Mouse (Mus musculus): ENCODE results near the gene Sparcl1. TPM values are rescaled to one million over a fixed set of nuclear protein-coding genes. Genes with fewer than 3 reads are reported as not detected.

The Sparcl1 gene
- 61.5 and 61.9 TPM in 2 replicates for polyA plus RNA-seq (2014; fragmentation: Nextera tagmentation; extraction: Ambion mirVana)

- ATAC-seq (ENCODE audit: low FRiP score) (no peak), DNase-seq (ENCODE audit: low spot score) (peak; percentile 44)
- Histone ChIP-seq H3K4me1 (replicated peaks; ENCODE audit: control insufficient read depth, insufficient read depth, low read length) (peaks cover 10% of the 10 kb centered on the region), H3K36me3 (ENCODE audit: control insufficient read depth, insufficient read depth, low read length) (no peaks in the 10 kb centered on the region), H3K27ac (ENCODE audit: low read depth, low read length) (peak within 1 kb of the TSS; percentile 78), H3K9ac (ENCODE audit: low read depth, low read length) (peak within 1 kb of the TSS; percentile 12; the same call in 1 of the 2 replicates), H3K9me3 (ENCODE audit: control insufficient read depth, low read length) (no peaks in the 10 kb centered on the region), H3K4me3 (ENCODE audit: low read depth, low read length) (0 out of 2 replicates have a peak within 1 kb of the TSS, but pooled peaks have one; percentile 13), H3K27me3 (ENCODE audit: control insufficient read depth, insufficient read depth, low read length) (no peaks in the 10 kb centered on the region), H3K4me2 (replicated peaks; ENCODE audit: low read depth, low read length) (peak within 1 kb of the TSS; percentile 26)
- 23% methylated on average over 15 of the region's 15 CpGs for WGBS
Observed at GRCm38 (mm10) chr5:104113491-104114172, at the start of gene Sparcl1. Gene Sparcl1, minus strand, starts transcription at chr5:104113733.

GRCm38 (mm10) chr5:104161390-104161789 is 47.9 kb upstream of the Sparcl1 start:
- no peaks in the 10 kb centered on the region for H3K27me3 ChIP-seq (ENCODE audit: control insufficient read depth, insufficient read depth, low read length)
- ATAC-seq (ENCODE audit: low FRiP score) = no peak
- no peaks in the 10 kb centered on the region for H3K36me3 ChIP-seq (ENCODE audit: control insufficient read depth, insufficient read depth, low read length)
- 87% methylated on average over 1 of the region's 1 CpGs for WGBS
- H3K4me3 ChIP-seq (ENCODE audit: low read depth, low read length) = no peak overlapping the region
- no peak overlapping the region for H3K9ac ChIP-seq (ENCODE audit: low read depth, low read length)
- no peaks in the 10 kb centered on the region for H3K4me1 ChIP-seq (replicated peaks; ENCODE audit: control insufficient read depth, insufficient read depth, low read length)
- DNase-seq (ENCODE audit: low spot score) = no peak
- no peak overlapping the region for H3K27ac ChIP-seq (ENCODE audit: low read depth, low read length)
- no peaks in the 10 kb centered on the region for H3K9me3 ChIP-seq (ENCODE audit: control insufficient read depth, low read length)
- H3K4me2 ChIP-seq (replicated peaks; ENCODE audit: low read depth, low read length) = no peak overlapping the region

GRCm38 (mm10) chr5:104160581-104160980 is 47.0 kb upstream of the Sparcl1 start:
- no peak for ATAC-seq (ENCODE audit: low FRiP score)
- 70% methylated on average over 3 of the region's 3 CpGs for WGBS

GRCm38 (mm10) chr5:104158332-104159052 is 45.0 kb upstream of the Sparcl1 start:
- 91% methylated on average over 7 of the region's 7 CpGs for WGBS
- no peak overlapping the region for H3K4me2 ChIP-seq (replicated peaks; ENCODE audit: low read depth, low read length)
- H3K36me3 ChIP-seq (ENCODE audit: control insufficient read depth, insufficient read depth, low read length) = no peaks in the 10 kb centered on the region
- H3K4me1 ChIP-seq (replicated peaks; ENCODE audit: control insufficient read depth, insufficient read depth, low read length) = no peaks in the 10 kb centered on the region
- H3K9me3 ChIP-seq (ENCODE audit: control insufficient read depth, low read length) = no peaks in the 10 kb centered on the region
- H3K27me3 ChIP-seq (ENCODE audit: control insufficient read depth, insufficient read depth, low read length) = no peaks in the 10 kb centered on the region
- no peak overlapping the region for H3K27ac ChIP-seq (ENCODE audit: low read depth, low read length)
- ATAC-seq (ENCODE audit: low FRiP score) (no peak), DNase-seq (ENCODE audit: low spot score) (no peak)
- no peak overlapping the region for H3K4me3 ChIP-seq (ENCODE audit: low read depth, low read length)
- no peak overlapping the region for H3K9ac ChIP-seq (ENCODE audit: low read depth, low read length)

More at GRCm38 (mm10) chr5:104160581-104160980, 47.0 kb upstream of the Sparcl1 start:
- Histone ChIP-seq H3K27ac (ENCODE audit: low read depth, low read length) (no peak overlapping the region), H3K4me2 (replicated peaks; ENCODE audit: low read depth, low read length) (no peak overlapping the region), H3K4me3 (ENCODE audit: low read depth, low read length) (no peak overlapping the region), H3K27me3 (ENCODE audit: control insufficient read depth, insufficient read depth, low read length) (no peaks in the 10 kb centered on the region), H3K4me1 (replicated peaks; ENCODE audit: control insufficient read depth, insufficient read depth, low read length) (no peaks in the 10 kb centered on the region), H3K9me3 (ENCODE audit: control insufficient read depth, low read length) (no peaks in the 10 kb centered on the region), H3K36me3 (ENCODE audit: control insufficient read depth, insufficient read depth, low read length) (no peaks in the 10 kb centered on the region), H3K9ac (ENCODE audit: low read depth, low read length) (no peak overlapping the region)
- no peak for DNase-seq (ENCODE audit: low spot score)

GRCm38 (mm10) chr5:104157701-104158100 is 44.2 kb upstream of the Sparcl1 start:
- Histone ChIP-seq H3K27ac (ENCODE audit: low read depth, low read length) (no peak overlapping the region), H3K9me3 (ENCODE audit: control insufficient read depth, low read length) (no peaks in the 10 kb centered on the region), H3K36me3 (ENCODE audit: control insufficient read depth, insufficient read depth, low read length) (no peaks in the 10 kb centered on the region), H3K4me3 (ENCODE audit: low read depth, low read length) (no peak overlapping the region), H3K4me2 (replicated peaks; ENCODE audit: low read depth, low read length) (no peak overlapping the region), H3K27me3 (ENCODE audit: control insufficient read depth, insufficient read depth, low read length) (no peaks in the 10 kb centered on the region), H3K9ac (ENCODE audit: low read depth, low read length) (no peak overlapping the region), H3K4me1 (replicated peaks; ENCODE audit: control insufficient read depth, insufficient read depth, low read length) (no peaks in the 10 kb centered on the region)
- ATAC-seq (ENCODE audit: low FRiP score) = no peak
- DNase-seq (ENCODE audit: low spot score) = no peak
- 95% methylated on average over 7 of the region's 7 CpGs for WGBS

- Histone ChIP-seq H3K4me3 (ENCODE audit: low read depth, low read length) (no peak overlapping the region), H3K4me2 (replicated peaks; ENCODE audit: low read depth, low read length) (no peak overlapping the region), H3K9ac (ENCODE audit: low read depth, low read length) (no peak overlapping the region), H3K4me1 (replicated peaks; ENCODE audit: control insufficient read depth, insufficient read depth, low read length) (no peaks in the 10 kb centered on the region), H3K27ac (ENCODE audit: low read depth, low read length) (no peak overlapping the region), H3K27me3 (ENCODE audit: control insufficient read depth, insufficient read depth, low read length) (no peaks in the 10 kb centered on the region), H3K9me3 (ENCODE audit: control insufficient read depth, low read length) (no peaks in the 10 kb centered on the region), H3K36me3 (ENCODE audit: control insufficient read depth, insufficient read depth, low read length) (no peaks in the 10 kb centered on the region)
- 92% methylated on average over 6 of the region's 6 CpGs for WGBS
- no peak for ATAC-seq (ENCODE audit: low FRiP score)
- DNase-seq (ENCODE audit: low spot score) = no peak
Observed at GRCm38 (mm10) chr5:104150196-104150595, 36.7 kb upstream of the Sparcl1 start.

- 73% methylated on average over 7 of the region's 7 CpGs for WGBS
Observed at GRCm38 (mm10) chr5:104149349-104149748, 35.8 kb upstream of the Sparcl1 start.

GRCm38 (mm10) chr5:104144057-104144456 is 30.5 kb upstream of the Sparcl1 start:
- H3K36me3 ChIP-seq (ENCODE audit: control insufficient read depth, insufficient read depth, low read length) = no peaks in the 10 kb centered on the region
- DNase-seq (ENCODE audit: low spot score) = no peak
- H3K9ac ChIP-seq (ENCODE audit: low read depth, low read length) = no peak overlapping the region
- H3K4me2 ChIP-seq (replicated peaks; ENCODE audit: low read depth, low read length) = no peak overlapping the region
- 87% methylated on average over 4 of the region's 4 CpGs for WGBS
- no peaks in the 10 kb centered on the region for H3K9me3 ChIP-seq (ENCODE audit: control insufficient read depth, low read length)
- H3K4me1 ChIP-seq (replicated peaks; ENCODE audit: control insufficient read depth, insufficient read depth, low read length) = no peaks in the 10 kb centered on the region
- H3K4me3 ChIP-seq (ENCODE audit: low read depth, low read length) = no peak overlapping the region
- no peak overlapping the region for H3K27ac ChIP-seq (ENCODE audit: low read depth, low read length)
- no peak for ATAC-seq (ENCODE audit: low FRiP score)
- H3K27me3 ChIP-seq (ENCODE audit: control insufficient read depth, insufficient read depth, low read length) = no peaks in the 10 kb centered on the region

More at GRCm38 (mm10) chr5:104149349-104149748, 35.8 kb upstream of the Sparcl1 start:
- Histone ChIP-seq H3K9ac (ENCODE audit: low read depth, low read length) (no peak overlapping the region), H3K4me1 (replicated peaks; ENCODE audit: control insufficient read depth, insufficient read depth, low read length) (no peaks in the 10 kb centered on the region), H3K9me3 (ENCODE audit: control insufficient read depth, low read length) (no peaks in the 10 kb centered on the region), H3K36me3 (ENCODE audit: control insufficient read depth, insufficient read depth, low read length) (no peaks in the 10 kb centered on the region), H3K27me3 (ENCODE audit: control insufficient read depth, insufficient read depth, low read length) (no peaks in the 10 kb centered on the region), H3K4me3 (ENCODE audit: low read depth, low read length) (no peak overlapping the region), H3K27ac (ENCODE audit: low read depth, low read length) (no peak overlapping the region), H3K4me2 (replicated peaks; ENCODE audit: low read depth, low read length) (no peak overlapping the region)
- ATAC-seq (ENCODE audit: low FRiP score) = no peak
- DNase-seq (ENCODE audit: low spot score) = no peak
